Mouse (Mus musculus): ENCODE results near the gene Vrtn.

Vrtn gene

GRCm38 (mm10) chr12:84640654-84641053 lies at the start of gene Vrtn:
Vrtn (plus strand) TSS chr12:84641019.
- no peak for DNase-seq (ENCODE audit: low spot score)

DNA sequence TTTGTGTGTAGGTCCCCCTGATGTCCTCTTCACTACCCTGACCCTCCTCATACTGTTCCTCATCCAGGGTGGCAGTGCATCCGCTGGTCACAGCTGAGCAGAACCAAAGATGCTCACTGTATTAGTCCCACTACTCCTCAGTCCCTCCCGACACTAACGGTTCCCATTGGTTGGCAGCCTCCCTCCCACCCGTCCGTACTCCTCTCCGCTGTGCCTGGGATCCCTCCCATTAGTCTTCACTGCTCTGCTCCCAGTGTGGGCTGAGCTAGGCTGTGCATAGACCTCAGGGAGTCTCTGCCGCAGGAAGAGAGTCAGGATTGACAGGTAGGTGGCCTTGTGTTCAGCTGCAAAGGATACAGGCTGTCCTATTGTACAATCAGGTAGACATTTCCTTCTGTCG lies 42.5 kb upstream of the Vrtn start:
- DNase-seq (ENCODE audit: low spot score), result no peak

DNA sequence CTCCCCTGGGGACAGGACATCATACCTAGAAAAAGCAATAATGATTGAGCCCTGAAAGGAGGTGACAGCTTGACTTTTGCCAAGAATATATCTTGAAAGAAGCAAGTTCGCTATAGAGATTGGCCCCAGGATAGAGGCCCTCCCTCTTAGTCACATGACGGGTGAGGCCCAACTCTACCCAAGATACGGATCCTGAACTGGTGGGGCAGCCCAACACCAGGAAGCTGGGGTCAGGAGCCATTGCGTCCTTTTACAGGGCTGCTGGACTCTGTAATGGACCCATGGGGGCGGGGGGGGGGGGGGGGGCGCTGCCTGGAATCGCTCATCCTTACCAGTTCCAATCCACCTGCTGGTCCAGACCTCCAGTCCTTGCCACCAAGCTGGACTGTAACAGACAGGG lies 36.8 kb upstream of the Vrtn start:
- no peak for DNase-seq (ENCODE audit: low spot score)

DNA sequence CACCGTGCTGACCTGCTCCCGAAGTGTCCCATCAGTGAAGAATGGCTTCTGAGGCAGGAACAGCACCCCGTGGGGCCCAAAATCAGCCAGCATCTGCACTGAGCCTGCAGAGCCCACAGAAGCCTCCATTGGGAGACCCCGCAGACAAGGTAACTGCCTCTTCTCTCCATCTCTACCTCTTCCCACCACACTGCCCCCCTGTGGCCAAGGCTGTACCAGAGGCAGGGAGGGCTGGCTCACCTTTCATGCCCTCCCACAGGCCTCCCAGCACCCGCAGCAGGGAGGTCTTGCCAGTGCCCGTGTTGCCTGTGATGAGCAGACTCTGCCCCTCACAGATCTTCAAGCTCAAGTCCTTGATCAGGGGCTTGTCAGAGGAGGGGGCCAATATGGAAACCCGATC lies 35.0 kb upstream of the Vrtn start:
- no peak for DNase-seq (ENCODE audit: low spot score)

DNA sequence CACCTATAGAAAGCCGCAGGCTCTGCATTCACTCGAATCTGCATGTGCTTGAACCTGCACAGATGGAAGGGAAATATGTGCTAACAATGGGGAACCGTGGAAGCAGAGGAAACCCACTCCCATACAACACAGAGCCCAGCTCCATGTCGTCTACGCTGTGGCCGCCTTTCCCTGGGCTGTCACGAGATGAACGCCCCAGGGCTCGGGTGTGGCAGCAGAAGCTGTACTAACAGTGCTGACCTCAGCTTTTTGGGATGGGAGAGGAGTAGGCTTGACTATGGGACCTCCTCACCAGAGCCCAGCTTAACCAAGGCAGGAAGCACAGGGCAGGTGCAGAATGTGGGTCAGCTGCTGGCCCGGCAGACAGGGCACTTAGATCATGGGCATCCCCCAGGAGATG lies 29.1 kb upstream of the Vrtn start:
- no peak for DNase-seq (ENCODE audit: low spot score)

DNA sequence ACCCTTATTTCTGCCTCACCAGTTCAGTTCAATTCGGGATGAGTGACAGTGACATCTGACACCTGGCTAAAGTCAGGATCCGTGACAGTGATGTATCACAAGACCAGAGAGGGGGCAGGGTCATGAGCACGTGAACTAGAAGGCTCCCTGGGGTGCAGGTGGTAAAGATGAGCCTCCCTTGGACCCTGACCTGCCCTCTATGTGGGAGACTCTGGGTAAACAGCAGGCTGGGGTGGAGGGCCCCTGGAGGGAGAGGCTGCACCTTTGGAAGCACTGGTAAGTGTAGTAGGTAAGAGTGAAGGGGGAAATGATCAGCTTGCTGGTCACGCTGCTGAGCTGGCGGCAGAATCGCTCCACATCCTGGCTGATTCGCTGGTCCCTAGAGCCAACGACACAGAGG lies 28.3 kb upstream of the Vrtn start:
- no peak for DNase-seq (ENCODE audit: low spot score)

DNA sequence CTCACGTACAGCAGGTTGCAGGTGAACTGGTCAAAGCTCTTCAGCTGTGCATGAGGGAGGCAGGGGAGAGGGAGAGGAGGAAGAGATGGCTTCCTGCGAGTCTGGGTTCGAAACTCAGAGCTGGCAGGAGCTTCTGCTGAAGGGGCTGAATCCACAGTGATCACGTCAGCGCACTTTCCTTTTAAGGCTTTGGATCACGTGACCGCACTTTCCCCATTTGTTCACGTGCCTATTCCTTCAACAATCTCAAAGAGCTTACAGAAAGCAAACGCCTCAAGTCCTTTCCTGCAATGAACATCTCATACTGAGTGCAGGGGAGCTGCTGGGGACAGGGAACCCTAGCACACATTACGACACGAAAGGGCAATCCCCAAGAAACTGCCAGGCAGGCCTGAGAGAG lies 26.8 kb upstream of the Vrtn start:
- no peak for DNase-seq (ENCODE audit: low spot score)

- no peak for DNase-seq (ENCODE audit: low spot score)
Measured at GRCm38 (mm10) chr12:84614524-84614923, 26.3 kb upstream of the Vrtn start.

DNA sequence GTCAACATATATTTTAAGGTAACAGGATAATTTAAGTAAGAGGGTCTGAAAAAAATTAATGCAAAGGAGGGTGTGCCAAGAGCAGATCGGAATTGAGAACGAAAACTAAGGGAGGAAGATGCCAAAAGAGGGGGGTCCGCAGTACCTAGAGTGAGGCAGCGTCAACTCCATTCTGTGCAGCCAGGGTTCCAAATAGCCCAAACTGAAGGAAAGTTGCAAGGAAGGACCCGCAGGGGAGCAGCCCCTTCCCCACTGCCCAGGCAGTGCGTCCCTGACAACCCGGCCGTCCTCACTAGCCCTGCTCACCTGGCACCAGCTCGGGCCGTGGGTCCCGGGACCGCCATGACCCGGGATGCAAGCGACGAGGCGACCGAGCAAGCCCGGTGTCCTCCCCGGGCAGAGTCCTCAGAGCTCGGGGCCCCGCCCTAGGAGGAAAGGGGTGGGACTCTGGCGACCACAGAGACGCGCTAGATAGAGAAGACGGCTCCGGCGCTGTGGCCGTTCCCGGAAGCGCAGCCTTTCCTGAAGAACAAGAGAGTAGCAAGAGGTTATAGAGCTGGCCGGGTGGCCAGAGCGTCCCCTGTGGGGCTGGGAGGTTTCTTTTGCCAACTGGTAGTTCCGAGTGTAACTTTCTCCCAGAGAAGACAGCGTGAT lies 23.7 kb upstream of the Vrtn start, which contains the start of gene Abcd4:
Gene Abcd4 (minus strand): TSS at position 437 of the 654 bp plus-strand sequence.
- peak; percentile 93 for DNase-seq (ENCODE audit: low spot score)

DNA sequence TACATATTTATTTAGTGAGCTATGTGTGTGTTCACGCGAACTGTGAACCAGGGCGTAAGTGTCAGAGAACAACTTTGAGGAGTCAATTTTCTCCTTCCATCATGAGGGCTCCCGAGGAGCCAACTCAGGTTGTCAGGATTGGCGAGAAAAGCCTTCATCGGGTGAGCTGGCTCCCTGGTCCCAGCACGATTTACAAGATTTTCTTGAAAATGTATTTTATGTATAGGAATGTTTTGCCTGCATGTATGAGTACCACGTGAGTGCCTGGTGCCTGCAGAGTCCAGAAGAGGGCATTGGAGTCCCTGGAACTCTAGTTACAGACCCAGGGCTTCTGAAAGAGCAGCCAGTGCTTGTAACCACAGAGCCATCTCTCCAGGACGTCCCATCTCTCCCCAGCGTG lies 23.2 kb upstream of the Vrtn start:
- no peak for DNase-seq (ENCODE audit: low spot score)

- DNase-seq (ENCODE audit: low spot score), result peak; percentile 60
Measured at GRCm38 (mm10) chr12:84620975-84621374, 19.8 kb upstream of the Vrtn start.

DNA sequence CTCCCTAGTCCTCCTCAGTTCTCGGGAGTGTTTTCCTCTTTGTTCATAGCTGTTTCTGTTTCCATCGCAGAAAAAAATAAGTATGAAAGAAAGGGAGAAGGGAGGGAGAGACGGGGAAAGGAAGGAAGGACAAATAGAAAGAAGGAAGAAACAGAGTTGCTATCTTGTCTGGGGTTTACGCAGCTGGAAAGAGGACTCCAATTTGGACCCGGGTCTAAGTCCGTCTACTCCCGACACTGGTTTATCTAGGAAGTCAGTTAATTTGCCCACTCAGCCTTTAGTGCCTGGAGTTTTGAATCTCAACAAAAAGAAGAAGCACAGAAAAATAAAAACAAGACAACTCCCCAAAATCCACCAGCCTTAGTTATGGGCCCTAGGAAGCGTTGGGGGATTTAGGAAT lies 16.2 kb upstream of the Vrtn start:
- no peak for DNase-seq (ENCODE audit: low spot score)

GRCm38 (mm10) chr12:84625116-84625515 lies 15.7 kb upstream of the Vrtn start:
- DNase-seq (ENCODE audit: low spot score), result peak; percentile 36

DNA sequence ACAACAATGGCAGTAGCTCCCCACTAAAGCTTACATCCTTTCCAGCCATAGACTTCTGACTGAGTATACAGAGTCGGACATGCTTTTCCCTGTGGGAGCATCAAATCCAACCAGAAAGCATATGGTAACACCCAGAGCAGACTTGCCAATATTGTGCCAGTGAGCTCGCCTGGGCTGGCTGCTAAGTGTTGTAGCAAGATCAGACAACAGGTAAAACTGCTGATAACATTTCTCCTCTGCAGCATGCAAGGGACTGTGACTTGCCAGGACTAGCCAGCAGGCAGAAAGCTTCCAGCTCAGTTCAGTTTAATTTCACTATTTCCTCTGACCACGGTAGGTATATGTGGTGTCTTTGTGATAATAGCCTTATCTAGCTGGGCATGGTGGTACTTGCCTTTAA lies 9.0 kb upstream of the Vrtn start:
- DNase-seq (ENCODE audit: low spot score), result no peak

DNA sequence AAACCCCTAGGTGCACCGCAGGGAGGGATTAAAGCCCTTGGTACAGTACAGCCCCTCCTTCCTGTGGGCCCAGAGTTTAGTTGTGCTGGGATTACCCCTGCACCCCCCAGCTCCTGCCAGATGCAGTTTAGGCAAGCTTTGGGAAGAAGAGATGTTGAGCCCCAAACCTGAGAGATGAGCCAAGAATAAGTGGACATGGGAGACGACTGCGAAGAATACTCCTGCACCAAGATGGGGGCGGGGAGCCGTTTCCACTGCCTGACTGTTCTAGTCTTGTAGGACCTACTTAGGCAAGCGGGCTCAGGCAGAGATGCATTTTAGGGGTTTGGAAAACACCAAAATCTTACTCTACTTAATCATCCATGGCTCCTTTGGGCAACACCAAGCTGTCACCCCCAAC lies 566 bp upstream of the Vrtn start:
- DNase-seq (ENCODE audit: low spot score), result no peak

GRCm38 (mm10) chr12:84650234-84650633 lies 9.4 kb downstream of the Vrtn start:
- DNase-seq (ENCODE audit: low spot score), result no peak

GRCm38 (mm10) chr12:84653912-84654311 lies 13.1 kb downstream of the Vrtn start:
- peak; percentile 86 for DNase-seq (ENCODE audit: low spot score)

DNA sequence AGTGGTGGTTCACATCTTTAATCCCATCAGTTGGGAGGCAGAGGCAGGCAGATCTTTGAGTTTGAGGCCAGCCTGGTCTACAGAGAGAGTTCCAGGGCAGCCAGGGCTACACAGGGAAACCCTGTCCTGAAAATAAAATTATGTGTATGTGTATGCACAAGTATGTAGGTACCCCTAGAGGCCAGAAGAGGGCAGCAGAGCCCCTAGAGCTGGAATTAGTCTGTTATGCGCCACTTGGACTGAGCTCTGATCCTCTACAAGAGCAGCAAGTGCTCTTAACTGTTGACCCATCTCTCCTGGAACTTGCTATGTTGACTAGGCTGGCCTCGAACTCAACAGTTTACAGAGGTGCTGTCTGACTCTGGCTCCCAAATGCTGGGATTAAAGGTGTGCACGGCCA lies 29.7 kb downstream of the Vrtn start:
- DNase-seq (ENCODE audit: low spot score), result peak; percentile 36

- no peak for DNase-seq (ENCODE audit: low spot score)
Measured at GRCm38 (mm10) chr12:84671646-84672045, 30.8 kb downstream of the Vrtn start.

GRCm38 (mm10) chr12:84674666-84675526 lies 34.1 kb downstream of the Vrtn start:
- DNase-seq (ENCODE audit: low spot score), result peak; percentile 10

- DNase-seq (ENCODE audit: low spot score), result no peak
Measured at GRCm38 (mm10) chr12:84676011-84676410, 35.2 kb downstream of the Vrtn start.

DNA sequence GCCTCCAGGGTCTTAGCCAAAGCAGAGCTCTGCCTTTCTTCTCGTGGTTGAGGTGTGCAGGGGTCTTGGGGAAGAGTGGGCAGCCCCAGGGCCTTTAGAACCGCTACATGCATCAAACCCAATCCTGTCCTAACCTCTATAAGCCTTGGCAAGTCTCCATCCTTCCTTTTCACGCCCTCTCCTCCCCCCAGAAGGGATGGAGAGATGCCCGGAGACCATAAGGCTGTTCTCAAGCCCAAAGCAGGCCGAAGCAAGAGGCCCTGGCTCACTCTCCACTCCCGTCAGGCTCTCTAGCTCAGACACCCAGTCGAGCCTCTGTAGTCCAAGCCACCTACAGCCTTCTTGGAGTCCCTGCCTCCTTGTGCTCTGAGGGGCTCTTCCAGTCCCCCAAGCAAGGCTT lies 43.8 kb downstream of the Vrtn start:
- no peak for DNase-seq (ENCODE audit: low spot score)

DNA sequence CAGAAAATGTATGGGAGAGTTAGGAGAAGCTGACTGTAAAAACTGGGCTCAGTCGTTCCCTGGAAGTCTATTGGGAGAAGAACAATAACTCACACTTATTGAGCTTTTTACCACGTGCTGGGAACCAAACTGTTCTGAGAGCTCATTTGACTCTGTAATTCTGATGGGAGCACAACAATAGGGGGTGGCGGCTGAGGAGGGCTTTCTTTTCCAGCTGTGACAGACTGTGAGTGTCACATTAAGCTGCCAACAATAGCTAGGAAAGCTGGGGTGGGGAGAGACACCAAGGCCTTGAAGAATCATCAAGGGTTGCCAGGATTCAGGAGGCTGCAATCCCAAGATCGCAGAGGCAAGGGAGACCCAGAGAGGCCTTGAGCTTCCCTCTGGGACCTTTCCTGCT lies 45.4 kb downstream of the Vrtn start:
- no peak for DNase-seq (ENCODE audit: low spot score)

DNA sequence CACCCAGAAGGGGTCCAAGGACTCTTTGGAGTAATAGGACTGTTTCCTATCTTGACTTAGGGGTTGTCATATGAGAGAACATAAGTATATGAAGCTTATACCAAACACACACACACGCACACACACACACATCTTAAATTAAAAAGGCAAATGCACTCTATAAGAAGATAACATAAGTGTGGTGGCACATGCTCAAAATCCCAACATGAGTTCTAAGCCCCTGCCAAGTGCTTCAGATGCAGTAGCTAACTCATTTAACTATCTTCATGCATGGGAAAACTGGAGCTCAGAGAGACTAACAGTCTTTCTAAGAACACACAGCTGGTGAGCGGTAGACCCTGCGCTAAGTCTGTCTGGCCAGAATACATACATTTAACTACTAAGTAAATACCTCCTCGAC lies 46.7 kb downstream of the Vrtn start:
- no peak for DNase-seq (ENCODE audit: low spot score)
